Mouse (Mus musculus) cerebellum, postnatal 10 days (tissue): Measurements from ENCODE around the gene Dnaja3.
"Not testable (repeated sequence)": the region's sequence is repeated elsewhere in the genome, so short reads cannot be mapped to it uniquely, and the experiment has no call there.

Source experiments
- DNase-seq, 2 experiments: peaks; one replicate each; pipeline ENCODE4 v3.0.0; 2021; ENCODE audit warnings: mixed read lengths in 2 of 2

Gene Dnaja3

GRCm38 (mm10) chr16:4670317-4670716 is 30.5 kb downstream of the Dnaja3 start:
- DNase-seq: no peak

GRCm38 (mm10) chr16:4674091-4674490 is 34.3 kb downstream of the Dnaja3 start:
- no peak for DNase-seq

GRCm38 (mm10) chr16:4676836-4677235 is 37.0 kb downstream of the Dnaja3 start:
- no peak for DNase-seq

GRCm38 (mm10) chr16:4678080-4678479 is 38.3 kb downstream of the Dnaja3 start:
- no peak for DNase-seq

- DNase-seq: peak; percentile 92 to 95
Observed at GRCm38 (mm10) chr16:4679121-4680018, 39.6 kb downstream of the Dnaja3 start, which contains the start of gene Coro7. Gene Coro7, minus strand, starts transcription at chr16:4679777.

- DNase-seq: not testable (repeated sequence)
Observed at GRCm38 (mm10) chr16:4680922-4681455, 41.2 kb downstream of the Dnaja3 start.

GRCm38 (mm10) chr16:4682628-4683179 is 42.9 kb downstream of the Dnaja3 start:
- no peak for DNase-seq

- DNase-seq: no peak
Observed at GRCm38 (mm10) chr16:4683193-4683580, 43.4 kb downstream of the Dnaja3 start.

- peak; percentile 99 for DNase-seq
Observed at GRCm38 (mm10) chr16:4683581-4684456, 44.0 kb downstream of the Dnaja3 start.

- DNase-seq: no peak
Observed at GRCm38 (mm10) chr16:4684457-4684791, 44.6 kb downstream of the Dnaja3 start.

- not testable (repeated sequence) for DNase-seq
Observed at GRCm38 (mm10) chr16:4689371-4689770, 49.6 kb downstream of the Dnaja3 start.

GRCm38 (mm10) chr16:4701211-4701610 is 61.4 kb downstream of the Dnaja3 start:
- no peak for DNase-seq

GRCm38 (mm10) chr16:4702646-4703045 is 62.9 kb downstream of the Dnaja3 start:
- DNase-seq: no peak

GRCm38 (mm10) chr16:4705541-4705940 is 65.8 kb downstream of the Dnaja3 start:
- DNase-seq: no peak

- no peak for DNase-seq
Observed at GRCm38 (mm10) chr16:4711173-4711572, 71.4 kb downstream of the Dnaja3 start.

GRCm38 (mm10) chr16:4713861-4714710 is 74.3 kb downstream of the Dnaja3 start:
- peak; percentile 12 to 15 for DNase-seq

GRCm38 (mm10) chr16:4717866-4718265 is 78.1 kb downstream of the Dnaja3 start:
- peak; percentile 17 to 31 for DNase-seq

- peak; percentile 85 to 89 for DNase-seq
Observed at GRCm38 (mm10) chr16:4718753-4719518, 79.1 kb downstream of the Dnaja3 start, which contains the start of gene Nmral1. Gene Nmral1, minus strand, starts transcription at chr16:4719356.

- no peak for DNase-seq
Observed at GRCm38 (mm10) chr16:4722128-4722914, 82.5 kb downstream of the Dnaja3 start.

- DNase-seq: no peak
Observed at GRCm38 (mm10) chr16:4722915-4723209, 83.1 kb downstream of the Dnaja3 start.
